Mouse (Mus musculus): ENCODE data around the gene Fbxo22.
"Not testable (repeated sequence)": the region's sequence is repeated elsewhere in the genome, so short reads cannot be mapped to it uniquely, and the experiment has no call there.

Gene Fbxo22

DNA sequence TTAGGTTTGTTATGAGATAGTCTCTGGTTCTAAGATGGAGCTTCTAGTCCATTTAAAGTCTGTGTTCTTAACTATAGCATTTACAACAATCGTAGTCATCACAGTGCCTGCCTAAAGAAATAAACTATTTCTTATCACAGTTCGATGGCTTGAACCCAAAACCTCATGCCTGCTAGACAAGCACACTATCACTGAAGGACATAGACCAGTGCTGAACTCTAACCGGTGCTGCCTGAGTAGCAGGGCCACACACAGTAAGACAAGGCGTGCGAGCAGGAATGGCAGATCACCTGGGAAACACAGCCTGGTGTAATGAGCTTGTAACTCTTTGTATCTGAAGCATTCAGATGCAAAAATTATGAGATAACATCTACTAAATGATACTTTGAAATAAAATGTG, 32.1 kb downstream of the Fbxo22 start:
- no peak for DNase-seq

DNA sequence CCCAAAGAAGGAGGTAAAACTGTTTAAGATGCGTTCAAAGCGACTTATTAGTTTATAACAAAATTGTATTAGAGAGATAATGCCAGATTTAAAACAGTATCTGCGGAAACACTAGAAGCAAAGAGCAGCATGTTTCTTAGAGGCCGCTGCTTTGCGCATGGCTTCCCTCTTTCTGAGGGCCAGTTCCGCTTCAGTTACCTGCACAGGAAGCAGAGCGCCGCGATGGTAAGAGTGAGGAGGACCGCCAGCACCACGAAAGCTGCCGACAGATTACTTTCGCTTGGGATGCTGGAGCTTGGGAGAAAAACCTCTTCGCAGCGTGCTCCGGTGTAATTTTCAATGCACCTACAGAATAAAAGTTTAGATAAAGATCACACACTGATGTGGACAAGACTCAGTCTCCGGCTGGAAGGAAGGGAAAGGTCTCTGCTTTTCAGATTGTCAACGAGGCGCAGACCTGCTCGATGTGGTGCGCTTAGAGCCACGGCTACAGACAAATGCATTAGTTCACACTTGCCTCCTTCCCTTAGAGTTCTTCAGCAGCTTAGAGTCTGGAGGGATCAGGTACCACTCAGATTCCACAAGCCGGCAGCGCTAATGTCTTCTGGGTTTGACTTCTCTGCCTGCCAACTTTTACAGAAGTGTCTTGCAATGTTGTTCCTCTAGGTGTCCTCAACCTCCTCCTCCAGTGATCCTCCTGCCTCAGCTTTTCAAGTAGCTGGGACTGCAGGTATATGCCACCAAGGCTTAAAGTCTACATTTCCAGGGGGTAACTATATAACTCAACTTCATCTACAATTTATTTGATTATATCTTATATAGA, 33.3 kb downstream of the Fbxo22 start:
- peak in 1 of 2 experiments; percentile 12 for DNase-seq

DNA sequence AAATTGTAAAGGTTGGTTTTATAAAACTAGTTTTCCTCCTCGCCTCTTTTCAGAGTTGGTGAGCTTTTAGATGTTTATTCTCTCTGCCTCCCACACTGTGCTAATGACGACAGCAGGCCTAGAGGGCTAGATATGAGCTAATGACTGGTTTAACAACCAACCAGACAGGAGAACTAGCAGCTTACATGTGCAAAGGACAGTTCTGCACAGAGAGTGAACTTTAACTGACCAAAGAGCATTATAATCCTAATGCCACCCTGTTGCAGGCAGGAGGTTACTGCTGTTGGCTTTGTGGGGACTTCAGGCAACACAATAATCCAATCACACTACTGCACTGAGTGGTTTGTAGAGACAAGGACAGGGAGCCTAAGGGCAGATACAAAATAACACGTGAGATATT, 34.6 kb downstream of the Fbxo22 start:
- DNase-seq: no peak

DNA sequence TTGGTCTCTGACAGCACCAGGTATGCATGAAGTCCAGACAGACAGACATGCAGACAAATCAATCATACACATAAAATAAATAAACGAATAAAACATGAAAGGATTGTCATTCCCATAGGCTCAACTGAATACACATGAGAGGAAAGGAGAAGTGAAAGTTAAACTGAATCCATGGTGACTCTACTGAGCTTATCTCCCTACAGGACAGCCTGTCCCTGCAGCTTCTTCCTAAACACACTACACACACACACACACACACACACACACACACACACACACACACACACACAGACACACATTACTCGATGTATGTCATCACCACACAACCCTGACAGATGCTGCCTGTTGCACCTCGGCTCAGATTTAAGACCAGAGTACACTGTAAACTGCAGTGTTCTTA, 35.4 kb downstream of the Fbxo22 start:
- DNase-seq: no peak

DNA sequence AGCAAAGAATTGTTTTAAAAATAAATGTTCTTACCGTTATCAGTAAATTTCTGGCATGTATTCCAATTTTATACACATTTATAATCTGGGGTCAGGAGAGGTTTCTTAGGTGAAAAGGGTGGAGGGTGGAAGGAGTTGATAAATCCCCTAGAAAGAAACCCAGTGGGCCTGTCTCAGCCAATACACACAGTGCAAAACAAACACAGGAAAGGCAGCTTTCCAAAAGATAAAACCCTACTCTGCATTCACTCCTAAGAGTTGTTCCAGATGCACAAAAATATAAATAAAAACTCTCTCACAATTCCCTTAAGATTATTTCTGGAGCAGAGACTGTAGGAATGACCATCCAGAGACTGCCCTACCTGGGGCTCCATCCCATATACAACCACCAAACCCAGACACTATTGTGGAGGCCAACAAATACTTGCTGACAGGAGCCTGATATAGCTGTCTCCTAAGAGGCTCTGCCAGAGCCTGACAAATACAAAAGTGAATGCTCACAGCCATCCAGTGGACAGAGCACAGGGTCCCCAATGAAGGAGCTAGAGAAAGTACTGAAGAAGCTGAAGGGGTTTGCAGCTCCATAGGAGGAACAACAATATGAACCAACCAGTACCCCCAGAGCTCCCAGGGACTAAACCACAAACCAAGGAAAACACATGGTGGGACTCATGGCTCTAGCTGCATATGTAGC, 36.5 kb downstream of the Fbxo22 start:
- DNase-seq: not testable (repeated sequence)

DNA sequence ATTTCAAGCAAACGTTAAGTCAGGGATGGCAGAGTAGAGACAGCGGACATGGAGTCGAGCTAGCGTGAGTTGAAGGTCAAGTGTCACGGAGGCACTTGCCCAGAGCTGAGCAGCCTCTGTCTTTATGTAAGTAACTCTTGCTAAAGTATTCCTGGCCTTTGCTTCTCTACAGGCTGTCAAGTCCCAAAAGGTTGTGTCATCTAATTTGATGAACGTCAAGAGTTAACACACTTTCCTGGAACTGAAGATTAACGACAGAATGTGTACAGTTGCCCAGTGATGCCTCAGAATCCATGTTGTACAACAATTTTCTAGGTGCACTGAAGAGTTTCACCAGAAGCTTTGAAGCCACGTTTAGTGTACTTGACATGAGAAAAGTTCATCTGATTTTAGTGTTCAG, 37.7 kb downstream of the Fbxo22 start:
- no peak for DNase-seq

DNA sequence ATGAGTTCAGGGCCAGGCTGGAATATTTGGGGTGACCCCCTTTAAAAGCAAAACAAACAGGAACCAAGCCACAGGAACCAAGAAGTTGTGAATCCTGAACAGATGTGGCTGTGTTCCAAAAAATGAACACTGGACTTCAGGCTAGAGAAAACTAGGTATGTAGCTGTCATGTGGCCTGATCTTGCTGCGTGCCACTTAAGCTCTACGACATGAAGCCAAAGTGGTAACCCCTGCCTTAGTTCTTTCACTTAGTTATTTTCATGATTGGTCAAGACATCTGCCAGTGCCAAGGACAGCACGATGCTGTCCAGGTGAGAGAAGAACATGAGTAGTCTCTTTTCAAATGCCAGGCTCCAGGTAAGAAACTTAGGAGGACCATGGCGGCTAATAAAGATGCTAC, 38.2 kb downstream of the Fbxo22 start:
- DNase-seq: no peak

DNA sequence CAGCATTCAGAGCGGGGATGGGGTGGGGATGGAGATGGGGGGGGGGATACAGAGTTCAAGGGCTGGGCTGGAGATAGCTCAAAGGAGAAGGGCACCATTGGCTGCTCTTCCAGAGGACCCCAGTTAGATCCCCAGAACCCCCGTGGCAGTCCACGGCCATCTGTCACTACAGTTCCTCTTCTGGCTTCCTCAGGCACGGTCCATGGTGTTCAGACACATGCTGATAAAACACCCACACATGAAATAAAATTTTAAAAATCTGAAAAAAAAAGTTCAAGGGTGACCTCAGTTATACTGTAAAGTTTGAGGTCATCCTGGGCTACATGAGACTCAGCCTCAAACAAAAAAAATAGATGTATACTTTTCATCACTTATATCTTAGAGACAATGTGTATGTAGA, 39.7 kb downstream of the Fbxo22 start:
- DNase-seq: no peak

DNA sequence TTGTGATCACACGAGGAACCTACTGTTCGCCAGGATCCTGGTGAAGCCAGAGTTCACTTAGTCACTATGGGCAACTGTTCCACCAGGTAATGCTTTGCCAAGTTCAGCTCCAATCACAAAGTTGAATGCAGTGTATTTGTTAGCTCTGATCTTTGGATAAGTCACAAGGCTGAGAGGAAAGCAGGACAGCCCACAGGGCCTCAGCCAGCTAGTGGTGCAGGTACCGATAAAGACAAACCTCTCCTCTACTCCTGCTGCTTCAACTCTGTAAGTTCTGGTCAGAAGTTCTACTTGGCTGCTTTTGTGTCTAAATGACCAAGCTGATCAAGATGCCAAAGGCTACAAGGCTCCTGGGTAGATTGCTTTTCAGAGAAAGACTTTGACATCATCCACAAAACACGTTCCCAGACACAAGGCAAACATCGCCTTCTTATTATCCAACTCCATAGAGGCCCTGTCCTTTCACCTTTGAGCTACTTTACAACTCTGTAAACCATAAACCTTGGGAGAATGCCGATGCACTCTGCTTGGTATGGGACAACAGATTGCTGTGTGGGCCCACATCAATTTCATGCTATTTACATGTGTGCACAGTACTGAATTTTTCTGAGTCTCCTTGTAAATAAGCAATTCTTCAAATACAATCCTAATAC, 42.0 kb downstream of the Fbxo22 start:
- DNase-seq: no peak

DNA sequence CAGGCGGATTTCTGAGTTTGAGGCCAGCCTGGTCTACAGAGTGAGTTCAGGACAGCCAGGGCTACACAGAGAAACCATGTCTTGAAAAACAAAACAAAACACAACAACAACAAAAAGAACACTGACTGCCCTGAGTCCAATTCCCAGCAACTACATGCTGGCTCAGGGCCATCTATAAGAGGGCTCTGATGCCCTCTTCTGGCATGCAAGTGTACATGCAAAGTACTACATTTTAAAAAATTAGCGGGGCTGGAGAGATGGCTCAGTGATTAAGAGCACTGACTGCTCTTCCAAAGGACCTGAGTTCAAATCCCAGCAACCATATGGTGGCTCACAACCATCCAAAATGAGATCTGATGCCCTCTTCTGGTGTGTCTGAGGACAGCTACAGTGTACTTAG, 43.4 kb downstream of the Fbxo22 start:
- peak; percentile 25 to 34 for DNase-seq

DNA sequence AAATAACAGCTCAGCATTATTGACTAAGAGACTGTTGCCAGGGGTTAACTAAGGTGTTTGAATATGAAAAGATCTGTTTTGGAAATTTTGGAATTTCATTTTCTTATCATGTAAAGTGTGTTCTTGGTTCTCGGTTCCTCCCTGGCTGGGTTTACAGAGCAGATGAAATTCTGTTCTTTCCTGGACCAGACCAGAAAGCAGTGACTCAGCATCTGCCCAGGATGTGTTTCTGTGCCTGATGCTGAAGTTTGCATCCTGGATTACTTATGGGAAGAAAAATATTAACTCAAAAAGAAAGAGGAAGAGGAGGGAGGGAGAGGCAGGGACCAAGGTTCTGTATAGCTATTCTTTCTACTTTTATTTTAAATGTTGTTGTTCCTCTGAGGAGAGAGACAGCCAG, 45.1 kb downstream of the Fbxo22 start:
- DNase-seq: no peak

DNA sequence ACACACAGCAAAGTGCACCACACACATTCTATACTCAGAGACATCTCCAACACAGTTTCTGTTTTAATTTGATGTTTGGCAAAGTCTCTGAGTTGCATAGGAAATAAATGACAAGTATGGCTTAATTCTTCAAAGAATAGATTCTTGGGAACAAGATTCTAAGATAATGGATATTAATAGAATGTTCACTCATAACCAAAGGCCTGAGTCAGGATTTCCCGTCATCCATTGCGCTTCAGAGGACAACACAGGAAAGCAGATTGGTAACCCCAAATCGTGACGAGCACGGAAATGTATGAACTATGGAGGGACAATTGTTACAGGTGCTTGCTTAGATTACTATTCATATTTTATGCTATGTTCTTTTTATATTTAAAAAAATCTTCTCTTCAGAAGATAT, 46.3 kb downstream of the Fbxo22 start:
- no peak for DNase-seq

DNA sequence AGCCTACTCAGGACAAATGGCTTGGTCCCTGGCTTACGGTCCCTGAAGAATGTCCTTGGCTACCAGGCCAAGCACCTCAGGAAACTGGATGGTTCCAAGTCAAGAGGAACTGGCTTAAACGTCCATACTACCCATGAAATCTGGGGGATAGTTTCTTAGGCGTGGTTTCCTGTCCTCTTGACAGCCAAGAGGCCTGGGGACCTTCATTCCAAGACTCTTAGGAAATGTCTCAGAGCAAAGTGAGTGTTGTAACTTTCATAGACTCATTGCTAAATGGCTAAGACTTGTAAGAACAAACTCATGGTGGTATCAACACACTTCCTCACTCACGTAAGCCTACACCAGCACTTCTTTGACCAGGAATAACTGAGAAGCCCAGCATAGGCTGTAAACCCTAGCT, 46.9 kb downstream of the Fbxo22 start:
- DNase-seq: peak in 1 of 2 experiments; percentile 11

DNA sequence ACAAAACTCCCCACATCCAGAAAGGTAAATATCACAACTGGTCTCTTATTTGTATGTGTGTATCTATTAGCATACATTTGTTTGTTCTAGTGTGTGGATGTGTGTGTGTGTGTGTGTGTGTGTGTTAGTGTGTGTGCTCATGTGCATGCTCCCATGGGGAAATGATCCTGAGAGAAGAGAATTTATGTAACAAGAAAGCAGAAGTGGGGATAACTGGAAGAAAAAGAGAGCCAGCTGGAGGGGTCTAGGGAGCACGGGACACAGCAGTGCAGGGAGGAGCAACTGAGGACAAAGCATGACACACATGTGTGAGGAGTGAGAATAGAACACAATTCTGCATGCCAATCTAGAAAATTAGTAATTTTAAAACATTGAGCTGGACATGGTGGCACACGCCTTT, 48.4 kb downstream of the Fbxo22 start:
- DNase-seq: no peak

DNA sequence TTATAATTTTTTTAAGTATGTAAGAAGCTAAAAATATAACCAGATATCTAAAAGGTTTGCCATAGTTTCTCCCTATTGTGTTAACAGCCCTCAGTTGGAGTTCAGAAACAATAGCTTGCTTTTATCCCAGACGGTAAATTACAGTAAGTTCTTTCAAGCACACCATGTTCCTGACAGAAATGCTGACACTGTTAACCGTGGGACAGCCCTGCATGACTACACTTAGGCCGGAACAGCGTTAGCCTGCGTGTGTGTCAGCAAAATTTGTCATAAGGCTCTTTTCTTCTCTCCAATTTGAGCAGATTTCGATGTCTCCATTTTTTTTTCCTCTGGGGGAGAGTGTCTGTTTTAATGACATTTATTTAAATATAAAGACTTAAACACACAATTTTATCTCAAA, 51.0 kb downstream of the Fbxo22 start:
- DNase-seq: no peak

DNA sequence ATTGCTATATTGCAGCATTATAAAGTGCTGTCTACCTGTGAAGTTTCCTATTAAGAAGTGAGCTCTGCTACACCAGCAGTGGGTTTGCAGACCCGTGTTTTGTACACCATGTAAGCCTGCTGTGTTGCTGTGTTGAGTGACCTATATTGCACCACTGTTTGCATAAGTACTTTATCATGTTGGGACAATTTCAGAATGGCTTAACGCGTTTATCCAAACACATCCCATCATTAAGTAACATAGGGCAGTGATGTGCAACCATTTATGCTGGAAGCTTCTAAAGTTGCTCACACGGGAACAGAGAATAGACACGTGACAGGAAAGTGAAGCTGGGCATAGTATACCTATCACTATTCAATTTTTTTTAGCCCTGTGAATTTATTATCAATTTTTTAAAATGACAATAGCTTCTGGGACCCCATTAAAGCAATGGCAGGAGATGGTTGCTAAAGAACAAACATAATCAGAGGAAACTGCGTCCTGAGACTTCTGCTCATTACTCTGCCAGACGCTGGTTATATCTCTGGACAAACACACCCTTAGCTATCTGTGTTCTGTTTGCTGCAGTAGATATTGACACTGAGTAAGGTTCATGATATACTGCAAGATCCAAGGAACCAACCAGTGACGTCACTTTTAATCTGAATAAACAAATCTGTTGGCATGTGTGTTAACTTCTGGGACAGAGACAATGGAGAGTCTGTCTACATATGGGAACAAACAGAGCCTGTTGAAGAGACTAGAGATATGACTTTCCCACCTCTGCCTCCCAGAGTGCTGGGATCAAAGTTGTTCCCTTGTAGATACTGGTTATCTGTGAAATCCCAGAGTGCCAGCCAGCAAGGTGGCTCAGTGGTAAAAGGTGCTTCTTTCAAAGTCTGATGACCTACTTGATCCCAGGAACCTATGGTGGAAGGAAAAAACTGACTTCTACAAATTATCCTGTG, 55.9 kb downstream of the Fbxo22 start:
- DNase-seq: no peak

DNA sequence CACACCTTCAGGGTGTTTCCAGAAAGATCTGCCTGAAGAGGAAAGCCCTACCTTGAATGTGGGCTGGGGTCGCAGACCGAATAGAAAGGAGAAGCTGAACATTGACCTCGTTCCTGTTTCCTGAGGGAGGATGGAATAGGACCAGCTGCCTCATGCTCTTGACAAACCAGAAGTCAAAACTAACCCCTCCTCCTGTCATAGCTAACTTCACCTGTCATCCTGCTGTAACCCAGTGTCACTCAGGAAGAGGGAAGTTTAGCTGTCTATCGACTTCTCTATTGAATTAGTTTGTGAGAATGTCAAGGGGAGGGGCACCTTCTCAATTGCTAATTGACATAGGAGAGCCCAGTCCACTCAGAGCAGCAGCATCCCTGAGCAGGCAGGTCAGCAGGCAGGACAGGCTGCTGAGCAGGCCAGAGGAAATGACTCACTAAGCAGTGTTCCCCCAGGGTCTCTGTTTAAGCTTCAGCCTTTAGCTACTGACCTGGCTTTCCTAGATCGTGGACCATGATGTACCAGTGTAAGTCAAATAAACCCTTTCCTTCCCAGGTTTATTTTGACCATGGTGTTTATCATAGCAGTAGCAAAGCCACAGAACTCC, 63.3 kb downstream of the Fbxo22 start:
- no peak for DNase-seq

DNA sequence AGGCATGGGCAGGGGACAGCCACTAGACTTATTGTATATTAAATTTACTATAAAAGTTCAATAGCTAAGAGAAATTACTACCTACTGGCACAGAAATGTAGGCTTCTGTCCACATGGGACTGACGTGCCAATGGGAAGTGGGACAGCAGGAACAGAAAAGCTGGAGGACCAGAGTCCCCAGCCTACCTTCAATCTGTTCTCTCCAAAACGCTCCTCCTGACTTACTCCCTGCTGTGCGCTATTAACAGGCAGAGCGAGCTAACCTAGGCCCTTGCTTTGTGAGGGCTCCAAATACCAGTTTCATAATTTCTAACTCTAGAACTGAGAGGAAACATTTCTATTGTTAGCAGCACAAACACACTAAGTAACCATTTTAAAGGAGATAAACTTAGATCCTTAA, 65.2 kb downstream of the Fbxo22 start:
- no peak for DNase-seq

Data from lung, postnatal 4 days (tissue).